ENCODE assay signal across 8 mouse cellular contexts in genomic region chr9:48972494-48972893, GRCm38 (mm10). TPM values are rescaled to one million over a fixed set of nuclear protein-coding genes. Genes with fewer than 3 reads are reported as not detected.
DNase-seq lines count a peak whose midpoint lies in the region; ATAC-seq and TF ChIP-seq lines count a peak whose summit lies in the region.

No protein-coding gene starts in this region.

- no peak for TF ChIP-seq POLR2A in testis, adult 2 months (IDR thresholded peaks at IDR 0.05; ENCODE audit: control insufficient read depth, low read depth, low read length)

- intact Hi-C loops in gastrocnemius, adult 2 months (cut with DNase I) = loop anchor here (2.0 kb wide), 2 partner anchors 80 to 328 kb away; no protein-coding TSS in a partner anchor

- no peaks in the 10 kb centered on the region for H3K9me3 ChIP-seq in neural tube, embryonic 13.5 days

- no peak overlapping the region for H3K4me2 ChIP-seq in neural tube, embryonic 13.5 days

- 0 out of 2 replicates have a peak, but pooled peaks have one; percentile 59 for ATAC-seq in neural tube, embryonic 13.5 days (ENCODE audit: low read depth)

- H3K4me1 ChIP-seq in testis, adult 2 months (ENCODE audit: control insufficient read depth, insufficient read depth, low read length) = no peaks in the 10 kb centered on the region
- no peaks in the 10 kb centered on the region for H3K4me1 ChIP-seq in neural tube, embryonic 13.5 days (replicated peaks)

- no peak overlapping the region for H3K27ac ChIP-seq in gastrocnemius, adult 2 months
- H3K27ac ChIP-seq in testis, adult 2 months (ENCODE audit: control insufficient read depth, insufficient read depth, low read depth, low read length) = no peak overlapping the region
- no peak overlapping the region for H3K27ac ChIP-seq in neural tube, embryonic 13.5 days (replicated peaks)

- DNase-seq in gastrocnemius, adult 2 months = peak; percentile 27
- no peak for DNase-seq in gastrocnemius, adult 8-10 months (ENCODE audit: low spot score in 2 of 2)
- DNase-seq in testis, postnatal 14 days (ENCODE audit: low spot score) = no peak
- DNase-seq in embryo, embryonic 11.5 days (ENCODE audit: low read depth, low spot score) = peak; percentile 47
- peak; percentile 63 for DNase-seq in layer of hippocampus, adult 9-10 months (ENCODE audit: low spot score)
- DNase-seq in yolk sac, embryonic 10.5 days (ENCODE audit: low spot score) = no peak

- H3K27me3 ChIP-seq in testis, adult 2 months (ENCODE audit: control insufficient read depth, insufficient read depth, low read length) = no peaks in the 10 kb centered on the region
- H3K27me3 ChIP-seq in neural tube, embryonic 13.5 days = no peaks in the 10 kb centered on the region

- no peaks in the 10 kb centered on the region for H3K36me3 ChIP-seq in testis, adult 2 months (ENCODE audit: control insufficient read depth, insufficient read depth, low read length)
- H3K36me3 ChIP-seq in neural tube, embryonic 13.5 days = no peaks in the 10 kb centered on the region

- H3K9ac ChIP-seq in neural tube, embryonic 13.5 days = no peak overlapping the region

- WGBS in neural tube, embryonic 13.5 days = 30% methylated on average over 3 of the region's 3 CpGs

- peak; percentile 78 for TF ChIP-seq CTCF in gastrocnemius, adult 2 months (IDR thresholded peaks at IDR 0.05)
- peak; percentile 5; the same call in 1 of the 2 replicates for TF ChIP-seq CTCF in testis, adult 2 months (IDR thresholded peaks at IDR 0.05; ENCODE audit: control insufficient read depth, insufficient read depth, insufficient replicate concordance, low read depth, low read length)

- H3K4me3 ChIP-seq in gastrocnemius, adult 2 months = no peak overlapping the region
- H3K4me3 ChIP-seq in testis, adult 2 months (ENCODE audit: control insufficient read depth, low read depth, low read length) = no peak overlapping the region
- H3K4me3 ChIP-seq in neural tube, embryonic 13.5 days = no peak overlapping the region

RNA-seq across cellular contexts. Expression of gene Htr3b, which starts 7.7 kb away (rescaled TPM):
- not detected for total RNA-seq in gastrocnemius, adult 2 months (2021)
- total RNA-seq in gastrocnemius, adult 8-10 months (2022) = not detected
- 0.11 and 0.12 TPM in 2 replicates for polyA plus RNA-seq in testis, adult 2 months (2012; rRNA removed)
- 0.99 and 2.5 TPM in 2 replicates for polyA plus RNA-seq in neural tube, embryonic 13.5 days (2015; fragmentation: Nextera tagmentation; extraction: Ambion mirVana)

RNA-seq across cellular contexts. Expression of gene Usp28, which starts 12.7 kb away (rescaled TPM):
- total RNA-seq in gastrocnemius, adult 2 months (2021) = 10 to 100 TPM; 56.6 to 67.2 TPM
- total RNA-seq in gastrocnemius, adult 8-10 months (2022) = 10 to 100 TPM; 55.1 to 68.8 (median 65.2) TPM
- polyA plus RNA-seq in testis, adult 2 months (2012; rRNA removed) = 16.8 and 17.2 TPM in 2 replicates
- 29.8 and 31.7 TPM in 2 replicates for polyA plus RNA-seq in neural tube, embryonic 13.5 days (2015; fragmentation: Nextera tagmentation; extraction: Ambion mirVana)

Comparison
In these comparisons a context has a peak if more than half of its experiments do, and no peak if none do; other contexts are left out.
1. DNase-seq: peak in gastrocnemius, adult 2 months (single experiment), embryo, embryonic 11.5 days (single experiment) and layer of hippocampus, adult 9-10 months (single experiment); none in gastrocnemius, adult 8-10 months (0 of 2), testis, postnatal 14 days (single experiment) and yolk sac, embryonic 10.5 days (single experiment).